Mouse (Mus musculus) cerebellum, adult 2 months (tissue): Measurements from ENCODE around the gene Axdnd1. TPM values are rescaled to one million over a fixed set of nuclear protein-coding genes. Genes with fewer than 3 reads are reported as not detected.

ENCODE experiments used
- DNase-seq, 2 experiments: peaks; one replicate each; pipeline ENCODE4 v3.0.0; 2021
- H3K27ac ChIP-seq: fragments of 200-500 bp; 2 replicates; pipeline ENCODE4 v1.5.1; 2012; ENCODE audit warnings: low read length, control low read depth, inconsistent platforms; ENCODE audit not compliant: insufficient read depth
- H3K27me3 ChIP-seq: fragments of 200-500 bp; 2 replicates; pipeline ENCODE4 v1.6.1; 2012; ENCODE audit warnings: inconsistent platforms, mild to moderate bottlenecking, low read length, moderate library complexity; ENCODE audit not compliant: control insufficient read depth, insufficient read depth
- H3K4me1 ChIP-seq: fragments of 200-500 bp; 2 replicates; pipeline ENCODE4 v1.6.1; 2011; ENCODE audit warnings: low read length; ENCODE audit not compliant: control insufficient read depth, insufficient read depth
- H3K4me3 ChIP-seq: fragments of 200-500 bp; replicated peaks from 2 replicates; pipeline ENCODE3; 2011; ENCODE audit warnings: mild to moderate bottlenecking, low read depth, low read length, control low read depth; ENCODE audit not compliant: insufficient read depth
- CTCF ChIP-seq: fragments of 200-500 bp; IDR thresholded peaks from 2 replicates; pipeline ENCODE4 v1.5.1; 2011; ENCODE audit warnings: low read depth, mild to moderate bottlenecking, control low read depth, low read length, moderate library complexity, borderline replicate concordance; ENCODE audit not compliant: insufficient read depth
- POLR2A ChIP-seq: fragments of 200-500 bp; IDR thresholded peaks from 2 replicates; pipeline ENCODE4 v1.6.1; 2011; ENCODE audit warnings: low read length, control low read depth, borderline replicate concordance; ENCODE audit not compliant: insufficient read depth
- WGBS: fragments of 180-500 bp; shearing (Covaris S2); methylation state at CpG from one replicate; pipeline ENCODE4 v1.1.7; 2018; 5-methylcytosine and 5-hydroxymethylcytosine counted together
- polyA plus RNA-seq: library from polyadenylated mRNA; depleted of rRNA; stranded (reverse); fragments of >200 nt; gene quantifications from 2 replicates; pipeline ENCODE4 v1.2.3, GENCODE M21; 2012

Axdnd1 gene
- polyA plus RNA-seq, 1 experiment = 0.38 TPM

- Histone ChIP-seq H3K4me1 (no peaks in the 10 kb centered on the region), H3K27ac (no peak overlapping the region), H3K4me3 (no peak overlapping the region), H3K27me3 (no peaks in the 10 kb centered on the region)
- no peak for DNase-seq
- TF ChIP-seq CTCF (no peak), POLR2A (no peak)
- WGBS = 90% methylated on average over 6 of the region's 6 CpGs
These were observed 40.1 kb upstream of the Axdnd1 start for GRCm38 (mm10) chr1:156461036-156461435.

- Histone ChIP-seq H3K27ac (no peak overlapping the region), H3K4me1 (no peaks in the 10 kb centered on the region), H3K27me3 (no peaks in the 10 kb centered on the region), H3K4me3 (no peak overlapping the region)
- DNase-seq = no peak
- 91% methylated on average over 4 of the region's 4 CpGs for WGBS
- TF ChIP-seq POLR2A (no peak), CTCF (no peak)
These were observed 39.3 kb upstream of the Axdnd1 start for GRCm38 (mm10) chr1:156460216-156460615.

GRCm38 (mm10) chr1:156459690-156460089, 38.7 kb upstream of the Axdnd1 start:
- Histone ChIP-seq H3K4me3 (no peak overlapping the region), H3K27ac (no peak overlapping the region), H3K4me1 (no peaks in the 10 kb centered on the region), H3K27me3 (no peaks in the 10 kb centered on the region)
- WGBS = 89% methylated on average over 3 of the region's 3 CpGs
- no peak for DNase-seq
- TF ChIP-seq POLR2A = no peak
- no peak for TF ChIP-seq CTCF

GRCm38 (mm10) chr1:156458391-156459060, 37.6 kb upstream of the Axdnd1 start:
- Histone ChIP-seq H3K4me3 (no peak overlapping the region), H3K4me1 (no peaks in the 10 kb centered on the region), H3K27me3 (no peaks in the 10 kb centered on the region), H3K27ac (no peak overlapping the region)
- TF ChIP-seq CTCF (no peak), POLR2A (no peak)
- WGBS = 70% methylated on average over 8 of the region's 8 CpGs
- DNase-seq = no peak

- no peak for TF ChIP-seq CTCF
- TF ChIP-seq POLR2A = no peak
- no peak overlapping the region for H3K27ac ChIP-seq
- no peaks in the 10 kb centered on the region for H3K4me1 ChIP-seq
- no peaks in the 10 kb centered on the region for H3K27me3 ChIP-seq
- H3K4me3 ChIP-seq = no peak overlapping the region
- WGBS = 93% methylated on average over 2 of the region's 2 CpGs
- DNase-seq = no peak
These were observed 34.2 kb upstream of the Axdnd1 start for GRCm38 (mm10) chr1:156455005-156455758.

GRCm38 (mm10) chr1:156454384-156454783, 33.4 kb upstream of the Axdnd1 start:
- H3K27ac ChIP-seq = no peak overlapping the region
- TF ChIP-seq POLR2A = no peak
- TF ChIP-seq CTCF = no peak
- no peak for DNase-seq
- 56% methylated on average over 7 of the region's 7 CpGs for WGBS
- H3K27me3 ChIP-seq = no peaks in the 10 kb centered on the region
- no peaks in the 10 kb centered on the region for H3K4me1 ChIP-seq
- H3K4me3 ChIP-seq = no peak overlapping the region

DNA sequence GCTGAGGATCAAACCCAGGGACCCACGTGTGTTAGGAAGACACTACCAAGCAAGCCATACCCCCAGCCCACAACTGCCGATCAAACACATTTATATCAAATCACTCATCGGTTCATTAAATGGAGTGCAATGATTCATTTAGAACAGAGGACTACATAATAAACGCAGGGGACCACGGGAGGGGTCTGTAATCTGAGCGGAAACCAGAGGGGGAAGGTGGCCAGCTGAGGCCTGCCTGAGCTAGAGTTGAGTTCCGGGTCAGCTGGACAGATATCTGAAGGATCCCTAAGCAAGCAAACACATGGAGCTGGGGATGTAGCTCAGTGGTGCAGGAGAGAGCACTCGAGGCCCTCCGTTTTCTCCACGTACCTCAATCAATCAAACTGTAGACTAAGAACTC, 32.9 kb upstream of the Axdnd1 start:
- Histone ChIP-seq H3K4me1 (no peaks in the 10 kb centered on the region), H3K4me3 (no peak overlapping the region), H3K27ac (no peak overlapping the region), H3K27me3 (no peaks in the 10 kb centered on the region)
- 88% methylated on average over 10 of the region's 10 CpGs for WGBS
- DNase-seq = no peak
- TF ChIP-seq POLR2A (no peak), CTCF (no peak)

- H3K27me3 ChIP-seq = no peaks in the 10 kb centered on the region
- 37% methylated on average over 4 of the region's 4 CpGs for WGBS
- H3K4me3 ChIP-seq = no peak overlapping the region
- H3K27ac ChIP-seq = no peak overlapping the region
- no peak for DNase-seq
- no peaks in the 10 kb centered on the region for H3K4me1 ChIP-seq
- TF ChIP-seq POLR2A (no peak), CTCF (no peak)
These were observed 29.5 kb upstream of the Axdnd1 start for GRCm38 (mm10) chr1:156450478-156450877.
